Mouse (Mus musculus) bone marrow macrophage, adult 2 months (primary cell): ENCODE results near the gene 9930111J21Rik1. TPM values are rescaled to one million over a fixed set of nuclear protein-coding genes. Genes with fewer than 3 reads are reported as not detected.

Source experiments
- H3K27ac ChIP-seq: 2 replicates; pipeline ENCODE4 v1.5.1; 2012; ENCODE audit warnings: low read depth, low read length; ENCODE audit not compliant: insufficient read depth
- H3K4me1 ChIP-seq: 2 replicates; pipeline ENCODE4 v1.6.1; 2012; ENCODE audit warnings: low read length; ENCODE audit not compliant: control insufficient read depth, insufficient read depth
- H3K4me3 ChIP-seq: 2 replicates; pipeline ENCODE4 v1.5.1; 2012; ENCODE audit warnings: mild to moderate bottlenecking, low read length, moderate library complexity; ENCODE audit not compliant: insufficient read depth
- CTCF ChIP-seq: IDR thresholded peaks from 2 replicates; pipeline ENCODE4 v1.5.1; 2012; ENCODE audit warnings: low read depth, mild to moderate bottlenecking, low read length, moderate library complexity
- POLR2A ChIP-seq: IDR thresholded peaks from 2 replicates; pipeline ENCODE4 v1.6.1; 2012; ENCODE audit warnings: mild to moderate bottlenecking, low read depth, low read length, borderline replicate concordance
- polyA plus RNA-seq: library from polyadenylated mRNA; stranded (reverse); fragments of >200 nt; gene quantifications from 2 replicates; pipeline ENCODE4 v1.2.4, GENCODE M21; 2012; ENCODE audit not compliant: missing spikeins, insufficient read depth, insufficient read length

Gene 9930111J21Rik1
- polyA plus RNA-seq, 1 experiment, result 32.4 TPM

- Histone ChIP-seq H3K27ac (no peak overlapping the region), H3K4me1 (peaks cover 32% of the 10 kb centered on the region), H3K4me3 (no peak overlapping the region)
Measured at GRCm38 (mm10) chr11:48898812-48899431, 80.3 kb downstream of the 9930111J21Rik1 start.

More at GRCm38 (mm10) chr11:48898812-48899431, 80.3 kb downstream of the 9930111J21Rik1 start:
- TF ChIP-seq POLR2A (no peak), CTCF (no peak)

Other genes starting within 250 kb of the 9930111J21Rik1 start
- 1,563 and 1,726 TPM in 2 replicates for gene Rack1, start 179.1 kb downstream of the 9930111J21Rik1 start, polyA plus RNA-seq
- gene Trim41, start 162.0 kb downstream of the 9930111J21Rik1 start, polyA plus RNA-seq, result 55.5 and 64.4 TPM in 2 replicates
- gene Trim7, start 153.3 kb downstream of the 9930111J21Rik1 start, polyA plus RNA-seq, result 1.0 and 1.1 TPM in 2 replicates
- 4.8 and 11.3 TPM in 2 replicates for gene Gm12184, start 152.7 kb downstream of the 9930111J21Rik1 start, polyA plus RNA-seq
- 79.4 and 80.7 TPM in 2 replicates for gene Irgm1, start 107.7 kb downstream of the 9930111J21Rik1 start, polyA plus RNA-seq
- 43.3 and 53.0 TPM in 2 replicates for gene Gm5431, start 77.2 kb downstream of the 9930111J21Rik1 start, polyA plus RNA-seq
- 68.9 and 82.5 TPM in 2 replicates for gene Psme2b, start 33.2 kb downstream of the 9930111J21Rik1 start, polyA plus RNA-seq
- gene Olfr56, start 509 bp downstream of the 9930111J21Rik1 start, polyA plus RNA-seq, result 1.0 and 1.3 TPM in 2 replicates
- gene Gm12185, start 12.8 kb upstream of the 9930111J21Rik1 start, polyA plus RNA-seq, result 2.7 and 3.7 TPM in 2 replicates
- 2.3 and 5.8 TPM in 2 replicates for gene Tgtp1, start 14.8 kb upstream of the 9930111J21Rik1 start, polyA plus RNA-seq
- gene 9930111J21Rik2, start 71.8 kb upstream of the 9930111J21Rik1 start, polyA plus RNA-seq, result 72.7 and 91.8 TPM in 2 replicates
- 11.8 and 21.4 TPM in 2 replicates for gene Tgtp2, start 84.8 kb upstream of the 9930111J21Rik1 start, polyA plus RNA-seq
- gene Ifi47, start 97.2 kb upstream of the 9930111J21Rik1 start, polyA plus RNA-seq, result 49.2 and 51.9 TPM in 2 replicates
- gene Olfr1396, start 135.5 kb upstream of the 9930111J21Rik1 start, polyA plus RNA-seq, result not detected in 2 replicates
- gene Olfr1395, start 162.9 kb upstream of the 9930111J21Rik1 start, polyA plus RNA-seq, result not detected in 2 replicates
- gene Olfr1394, start 175.0 kb upstream of the 9930111J21Rik1 start, polyA plus RNA-seq, result not detected in 2 replicates
- gene Btnl9, start 207.8 kb upstream of the 9930111J21Rik1 start, polyA plus RNA-seq, result 0.15 TPM in 1 of 2 replicates, not detected in the other
- gene Zfp62, start 223.9 kb upstream of the 9930111J21Rik1 start, polyA plus RNA-seq, result 28.4 and 30.8 TPM in 2 replicates